Mouse (Mus musculus) hindbrain, postnatal 0 days (tissue): ENCODE measurements around the gene Dgkh. TPM values are rescaled to one million over a fixed set of nuclear protein-coding genes. Genes with fewer than 3 reads are reported as not detected.

Experiments used
- ATAC-seq: fragments of 200-750 bp; cut with Nextera tagmentation; 2 replicates; pipeline ENCODE4 v1.8.0; 2017; ENCODE audit warnings: mild to moderate bottlenecking, moderate TSS enrichment, moderate library complexity
- DNase-seq: peaks from one replicate; pipeline ENCODE4 v3.0.0-alpha.2; 2015; ENCODE audit warnings: low spot score
- H3K27ac ChIP-seq: fragments of 300-500 bp; sonication (generic); 2 replicates; pipeline ENCODE4 v1.5.1; 2014; ENCODE audit warnings: mild to moderate bottlenecking
- H3K27me3 ChIP-seq: fragments of 300-500 bp; sonication (generic); 2 replicates; pipeline ENCODE4 v1.6.1; 2014; ENCODE audit warnings: low read length, mixed read lengths; ENCODE audit not compliant: insufficient read depth
- H3K36me3 ChIP-seq: fragments of 300-500 bp; sonication (generic); 2 replicates; pipeline ENCODE4 v1.6.1; 2014; ENCODE audit warnings: low read length, mixed read lengths; ENCODE audit not compliant: insufficient read depth
- H3K4me1 ChIP-seq: fragments of 300-500 bp; sonication (generic); 2 replicates; pipeline ENCODE4 v1.6.1; 2014; ENCODE audit warnings: antibody characterized with exemption, low read length, mixed read lengths; ENCODE audit not compliant: insufficient read depth
- H3K4me2 ChIP-seq: fragments of 300-500 bp; sonication (generic); 2 replicates; pipeline ENCODE4 v1.6.1; 2014; ENCODE audit warnings: low read depth, mild to moderate bottlenecking, low read length, moderate library complexity, mixed read lengths
- H3K4me3 ChIP-seq: fragments of 300-500 bp; sonication (generic); 2 replicates; pipeline ENCODE4 v1.5.1; 2014; ENCODE audit warnings: low read length
- H3K9ac ChIP-seq: fragments of 300-500 bp; sonication (generic); replicated peaks from 2 replicates; pipeline ENCODE4 v1.6.1; 2014; ENCODE audit warnings: mild to moderate bottlenecking, low read length, moderate library complexity, mixed read lengths
- H3K9me3 ChIP-seq: fragments of 300-500 bp; sonication (generic); 2 replicates; pipeline ENCODE4 v1.6.1; 2016; ENCODE audit warnings: low read length, mixed read lengths
- CTCF ChIP-seq: IDR thresholded peaks from 2 replicates; pipeline ENCODE4 v1.5.1; 2016; ENCODE audit warnings: antibody characterized with exemption, control low read depth, low read depth
- WGBS: fragments of 180-500 bp; shearing (Covaris S2); extraction: QIAGEN DNeasy Blood & Tissue Kit; methylation state at CpG from one replicate; pipeline ENCODE4 v1.1.7; 2014; 5-methylcytosine and 5-hydroxymethylcytosine counted together
- polyA plus RNA-seq: library from polyadenylated mRNA; unstranded; fragments of >200 nt; fragmentation: Nextera tagmentation; extraction: Ambion mirVana; gene quantifications from 2 replicates; pipeline ENCODE4 v1.2.1, GENCODE M21; 2015
- total RNA-seq: library from RNA; depleted of rRNA; stranded (reverse); fragments of >200 nt; gene quantifications from 2 replicates; pipeline ENCODE4 v1.2.3, GENCODE M21; 2014; rRNA removed

The Dgkh gene
- total and polyA plus RNA-seq, 2 experiments from 2014 or later = 2.1 to 9.0 TPM

- Histone ChIP-seq H3K27me3 (no peaks in the 10 kb centered on the region), H3K27ac (no peak overlapping the region), H3K9me3 (no peaks in the 10 kb centered on the region), H3K9ac (no peak overlapping the region), H3K36me3 (peaks cover 51% of the 10 kb centered on the region), H3K4me3 (no peak overlapping the region), H3K4me1 (no peaks in the 10 kb centered on the region), H3K4me2 (no peak overlapping the region)
- 94% methylated on average over 6 of the region's 6 CpGs for WGBS
- TF ChIP-seq CTCF = no peak
- DNase-seq = no peak
- ATAC-seq = no peak
Observed at GRCm38 (mm10) chr14:78509791-78510190, 222.8 kb downstream of the Dgkh start.

Other genes starting within 250 kb of the Dgkh start
- gene Akap11, start 196.0 kb downstream of the Dgkh start, total RNA-seq = 64.5 and 71.8 TPM in 2 replicates
- 28.5 and 31.3 TPM in 2 replicates for gene Akap11, start 196.0 kb downstream of the Dgkh start, polyA plus RNA-seq
- 20.8 and 23.1 TPM in 2 replicates for gene Vwa8, start 116.3 kb upstream of the Dgkh start, total RNA-seq
- gene Vwa8, start 116.3 kb upstream of the Dgkh start, polyA plus RNA-seq = 9.6 TPM in 2 replicates